Mouse (Mus musculus): Measurements from ENCODE around the gene Strip2.

DNA sequence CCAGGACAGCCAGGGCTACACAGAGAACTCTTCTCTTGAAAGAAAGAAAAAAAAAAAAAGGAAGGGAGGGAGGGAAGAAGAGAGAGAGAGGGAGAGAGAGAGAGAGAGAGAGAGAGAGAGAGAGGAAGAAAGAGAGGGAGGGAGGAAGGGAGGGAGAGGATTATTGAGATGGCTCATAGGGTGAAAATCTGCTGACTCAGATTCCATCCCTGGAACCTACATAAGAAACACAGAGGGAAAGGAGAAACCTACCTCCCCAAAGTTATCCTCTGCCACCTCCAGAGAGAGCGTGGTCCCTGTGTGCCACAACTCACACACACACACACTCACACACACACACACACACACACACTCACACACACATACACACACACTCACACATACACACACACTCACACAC lies 89.0 kb downstream of the Strip2 start:
- no peak for TF ChIP-seq CHD2 (IDR thresholded peaks at IDR 0.05; ENCODE audit: low read length)
- no peak for TF ChIP-seq CTCF (IDR thresholded peaks at IDR 0.05 in 2 of 3, conservative IDR thresholded peaks at IDR 0.05 in 1 of 3; ENCODE audit: control insufficient read depth in 1 of 3, insufficient read depth in 1 of 3, low read depth in 2 of 3, low read length in 3 of 3, poor library complexity in 1 of 3, severe bottlenecking in 1 of 3)
- TF ChIP-seq POLR2A (IDR thresholded peaks at IDR 0.05; ENCODE audit: control insufficient read depth in 1 of 2, insufficient read depth in 1 of 2, low read depth in 1 of 2, low read length in 2 of 2, poor library complexity in 1 of 2), result no peak
- TF ChIP-seq ZNF384 (IDR thresholded peaks at IDR 0.05; ENCODE audit: low read depth, low read length), result no peak
- no peak for TF ChIP-seq KAT2A (conservative IDR thresholded peaks at IDR 0.05; ENCODE audit: low read depth, low read length)
- no peak for TF ChIP-seq EP300 (IDR thresholded peaks at IDR 0.05; ENCODE audit: low read depth in 1 of 2, low read length in 2 of 2)
